Mouse (Mus musculus): ENCODE results near the gene Limch1. TPM values are rescaled to one million over a fixed set of nuclear protein-coding genes. Genes with fewer than 3 reads are reported as not detected.

The Limch1 gene
- total and polyA plus RNA-seq, 3 experiments = 0.05 TPM; not detected in 2

DNA sequence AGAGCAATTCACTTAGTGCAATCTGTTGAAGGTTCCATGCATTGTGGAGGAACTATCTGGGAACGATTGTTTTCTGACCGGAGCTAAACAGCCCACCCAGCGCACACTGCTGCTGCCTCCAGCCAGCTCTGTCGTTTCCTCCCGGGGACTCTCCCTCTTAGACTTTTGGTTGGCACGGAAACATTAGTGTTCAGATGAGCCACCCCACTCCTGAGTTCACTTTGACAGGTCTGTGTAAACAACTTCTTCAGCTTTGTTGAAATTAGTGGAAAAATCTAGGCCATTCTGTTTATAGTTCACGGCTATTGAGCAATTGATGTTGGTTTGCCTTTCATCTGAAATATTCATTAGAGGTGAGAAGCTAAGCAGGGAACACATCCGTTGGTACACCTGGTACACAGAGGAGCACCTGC lies 53.0 kb downstream of the Limch1 start:
- Histone ChIP-seq H3K27ac (ENCODE audit: insufficient read depth, low read depth) (no peak overlapping the region), H3K36me3 (replicated peaks in 1 of 2; ENCODE audit: control insufficient read depth in 1 of 2, insufficient read depth in 1 of 2, low read length in 1 of 2) (no peaks in the 10 kb centered on the region), H3K9ac (ENCODE audit: insufficient read depth, low read depth) (no peak overlapping the region), H3K27me3 (replicated peaks) (no peaks in the 10 kb centered on the region), H3K9me3 (replicated peaks; ENCODE audit: low read length) (no peaks in the 10 kb centered on the region), H3K4me1 (ENCODE audit: control insufficient read depth in 1 of 2, insufficient read depth in 2 of 2) (no peaks in the 10 kb centered on the region), H3K4me2 (ENCODE audit: insufficient read depth, low read depth, poor library complexity, severe bottlenecking) (no peak overlapping the region), H3K79me2 (replicated peaks; ENCODE audit: control insufficient read depth, extremely low read depth, insufficient read depth, poor library complexity, severe bottlenecking) (no peaks in the 10 kb centered on the region), H3K4me3 (replicated peaks in 1 of 3; ENCODE audit: low read depth in 2 of 3, low read length in 2 of 3, poor library complexity in 1 of 3) (no peak overlapping the region)
- TF ChIP-seq TCF12 (IDR thresholded peaks at IDR 0.05; ENCODE audit: low read depth, low read length) (no peak), POLR2A (IDR thresholded peaks at IDR 0.05; ENCODE audit: low read depth, low read length) (no peak), SIN3A (IDR thresholded peaks at IDR 0.05; ENCODE audit: low read length) (no peak), UBTF (IDR thresholded peaks at IDR 0.05; ENCODE audit: low read depth, low read length) (no peak), ZC3H11A (IDR thresholded peaks at IDR 0.05; ENCODE audit: low read depth, low read length) (no peak), E2F4 (IDR thresholded peaks at IDR 0.05; ENCODE audit: insufficient replicate concordance, low read depth, low read length) (no peak), CTCF (conservative IDR thresholded peaks at IDR 0.05 in 1 of 2, IDR thresholded peaks at IDR 0.05 in 1 of 2; ENCODE audit: low read depth in 2 of 2, low read length in 2 of 2) (no peak), HCFC1 (IDR thresholded peaks at IDR 0.05; ENCODE audit: low read depth, low read length) (no peak), NRF1 (IDR thresholded peaks at IDR 0.05; ENCODE audit: low read depth, low read length) (no peak), SMC3 (IDR thresholded peaks at IDR 0.05; ENCODE audit: low read depth, low read length) (no peak), MAX (IDR thresholded peaks at IDR 0.05; ENCODE audit: low read length) (no peak), GABPA (IDR thresholded peaks at IDR 0.05; ENCODE audit: insufficient replicate concordance, low read depth, low read length) (no peak)
- dilution Hi-C loops (cut with MboI; ENCODE audit: extremely low pct_ligation_motif_present, extremely low pct_unique_long_range_greater_than_20kb, low sequenced_read_pairs) (no loop called here), in situ Hi-C loops (cut with MboI; ENCODE audit: low pct_ligation_motif_present, low pct_unique_long_range_greater_than_20kb, low sequenced_read_pairs) (no loop called here)
- DNase-seq (ENCODE audit: extremely low read depth) = no peak

DNA sequence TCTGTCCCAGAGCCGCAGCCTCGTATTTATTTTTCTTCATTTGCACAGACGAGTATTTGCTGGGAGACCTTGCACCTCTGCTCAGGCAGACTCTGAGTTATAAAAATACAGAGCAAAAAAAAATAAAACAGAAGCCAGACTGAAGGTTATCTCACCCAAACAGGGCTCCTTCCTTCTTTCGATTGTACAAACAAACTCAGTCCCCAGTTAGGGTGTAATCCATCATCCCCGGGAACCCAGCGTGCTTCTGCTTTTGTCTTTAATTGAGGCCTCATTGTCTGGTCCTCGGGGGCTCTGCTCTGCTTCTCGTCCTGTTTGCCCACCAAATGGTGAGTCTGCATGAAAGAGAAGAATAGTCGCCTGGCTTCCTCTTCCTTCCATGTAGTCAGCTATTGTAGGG lies 54.6 kb downstream of the Limch1 start:
- Histone ChIP-seq H3K36me3 (replicated peaks in 1 of 2; ENCODE audit: control insufficient read depth in 1 of 2, insufficient read depth in 1 of 2, low read length in 1 of 2) (no peaks in the 10 kb centered on the region), H3K79me2 (replicated peaks; ENCODE audit: control insufficient read depth, extremely low read depth, insufficient read depth, poor library complexity, severe bottlenecking) (no peaks in the 10 kb centered on the region), H3K27me3 (replicated peaks) (no peaks in the 10 kb centered on the region), H3K4me2 (ENCODE audit: insufficient read depth, low read depth, poor library complexity, severe bottlenecking) (no peak overlapping the region), H3K4me1 (ENCODE audit: control insufficient read depth in 1 of 2, insufficient read depth in 2 of 2) (no peaks in the 10 kb centered on the region), H3K9me3 (replicated peaks; ENCODE audit: low read length) (no peaks in the 10 kb centered on the region), H3K4me3 (replicated peaks in 1 of 3; ENCODE audit: low read depth in 2 of 3, low read length in 2 of 3, poor library complexity in 1 of 3) (no peak overlapping the region), H3K27ac (ENCODE audit: insufficient read depth, low read depth) (no peak overlapping the region), H3K9ac (ENCODE audit: insufficient read depth, low read depth) (no peak overlapping the region)
- no peak for DNase-seq (ENCODE audit: extremely low read depth)
- in situ Hi-C loops (cut with MboI; ENCODE audit: low pct_ligation_motif_present, low pct_unique_long_range_greater_than_20kb, low sequenced_read_pairs) = no loop called here
- dilution Hi-C loops (cut with MboI; ENCODE audit: extremely low pct_ligation_motif_present, extremely low pct_unique_long_range_greater_than_20kb, low sequenced_read_pairs) = no loop called here
- TF ChIP-seq RCOR1 (conservative IDR thresholded peaks at IDR 0.05; ENCODE audit: low read depth, low read length) (no peak), TCF12 (IDR thresholded peaks at IDR 0.05; ENCODE audit: low read depth, low read length) (no peak), MXI1 (IDR thresholded peaks at IDR 0.05; ENCODE audit: low read depth, low read length) (no peak), POLR2AphosphoS2 (IDR thresholded peaks at IDR 0.05; ENCODE audit: low read depth, low read length) (no peak), UBTF (IDR thresholded peaks at IDR 0.05; ENCODE audit: low read depth, low read length) (no peak)

DNA sequence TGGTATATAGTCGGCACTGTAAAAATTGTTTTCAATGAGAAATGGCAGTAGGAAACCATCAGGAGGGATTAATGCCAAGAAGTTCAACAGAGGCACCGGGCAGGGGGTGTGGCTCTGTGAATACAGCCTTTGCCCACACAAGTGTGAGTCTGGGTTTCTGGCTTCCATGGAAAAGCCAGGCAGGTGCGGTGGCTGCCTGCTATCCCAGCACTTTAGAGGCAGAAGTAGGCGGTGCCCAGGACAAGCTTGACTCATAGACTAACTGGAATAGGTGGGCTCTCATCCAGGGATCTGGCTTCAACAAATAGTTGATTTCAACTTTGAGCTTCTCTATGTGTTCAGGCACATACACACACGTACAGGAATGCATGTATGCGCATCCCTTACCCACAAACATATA lies 55.4 kb downstream of the Limch1 start:
- dilution Hi-C loops (cut with MboI; ENCODE audit: extremely low pct_ligation_motif_present, extremely low pct_unique_long_range_greater_than_20kb, low sequenced_read_pairs) (no loop called here), in situ Hi-C loops (cut with MboI; ENCODE audit: low pct_ligation_motif_present, low pct_unique_long_range_greater_than_20kb, low sequenced_read_pairs) (no loop called here)
- TF ChIP-seq KAT2A (IDR thresholded peaks at IDR 0.05; ENCODE audit: insufficient replicate concordance, low read length) (no peak), ZNF384 (IDR thresholded peaks at IDR 0.05; ENCODE audit: low read depth, low read length) (no peak), POLR2A (IDR thresholded peaks at IDR 0.05; ENCODE audit: low read depth, low read length) (no peak), MXI1 (IDR thresholded peaks at IDR 0.05; ENCODE audit: low read depth, low read length) (no peak), JUND (conservative IDR thresholded peaks at IDR 0.05; ENCODE audit: low read depth, low read length) (no peak), MEF2A (IDR thresholded peaks at IDR 0.05; ENCODE audit: borderline replicate concordance, low read depth, low read length) (no peak), HCFC1 (IDR thresholded peaks at IDR 0.05; ENCODE audit: low read depth, low read length) (no peak), MAX (IDR thresholded peaks at IDR 0.05; ENCODE audit: low read length) (no peak), TCF12 (IDR thresholded peaks at IDR 0.05; ENCODE audit: low read depth, low read length) (no peak), MAZ (IDR thresholded peaks at IDR 0.05; ENCODE audit: low read depth, low read length) (no peak), ZKSCAN1 (IDR thresholded peaks at IDR 0.05; ENCODE audit: borderline replicate concordance, low read depth, low read length) (no peak), UBTF (IDR thresholded peaks at IDR 0.05; ENCODE audit: low read depth, low read length) (no peak), USF1 (IDR thresholded peaks at IDR 0.05; ENCODE audit: low read depth, low read length) (no peak), SIN3A (IDR thresholded peaks at IDR 0.05; ENCODE audit: low read length) (no peak), JUN (IDR thresholded peaks at IDR 0.05; ENCODE audit: insufficient read depth, low read depth, low read length) (no peak), NELFE (IDR thresholded peaks at IDR 0.05; ENCODE audit: low read depth, low read length) (no peak), MYC (IDR thresholded peaks at IDR 0.05; ENCODE audit: low read depth, low read length) (no peak), SMC3 (IDR thresholded peaks at IDR 0.05; ENCODE audit: low read depth, low read length) (no peak), CHD1 (IDR thresholded peaks at IDR 0.05; ENCODE audit: low read depth, low read length) (no peak)

More for the DNA sequence above, 55.4 kb downstream of the Limch1 start:
- no peak for DNase-seq (ENCODE audit: extremely low read depth)
- H3K4me2 ChIP-seq (ENCODE audit: insufficient read depth, low read depth, poor library complexity, severe bottlenecking) = no peak overlapping the region
- H3K36me3 ChIP-seq (replicated peaks in 1 of 2; ENCODE audit: control insufficient read depth in 1 of 2, insufficient read depth in 1 of 2, low read length in 1 of 2) = no peaks in the 10 kb centered on the region
- H3K9ac ChIP-seq (ENCODE audit: insufficient read depth, low read depth) = no peak overlapping the region
- no peaks in the 10 kb centered on the region for H3K79me2 ChIP-seq (replicated peaks; ENCODE audit: control insufficient read depth, extremely low read depth, insufficient read depth, poor library complexity, severe bottlenecking)
- H3K9me3 ChIP-seq (replicated peaks; ENCODE audit: low read length) = no peaks in the 10 kb centered on the region
- H3K4me3 ChIP-seq (replicated peaks in 1 of 3; ENCODE audit: low read depth in 2 of 3, low read length in 2 of 3, poor library complexity in 1 of 3) = no peak overlapping the region
- H3K27ac ChIP-seq (ENCODE audit: insufficient read depth, low read depth) = no peak overlapping the region
- H3K4me1 ChIP-seq (ENCODE audit: control insufficient read depth in 1 of 2, insufficient read depth in 2 of 2) = no peaks in the 10 kb centered on the region
- no peaks in the 10 kb centered on the region for H3K27me3 ChIP-seq (replicated peaks)
